Mouse (Mus musculus) heart, embryonic 14.5 days (tissue): ENCODE measurements at regions not wholly inside any gene's neighbourhood (a gene's known extent, or its start where the extent isn't known, plus 50 kb on each side); places are given as distances from the start of the nearest gene placed in this dataset.

ENCODE experiments used
- ATAC-seq: fragments of 200-750 bp; cut with Nextera tagmentation; 2 replicates; pipeline ENCODE4 v1.8.0; 2017; ENCODE audit warnings: low read depth, moderate TSS enrichment; ENCODE audit not compliant: insufficient number of reproducible peaks, insufficient read depth, low FRiP score
- H3K27ac ChIP-seq, 2 experiments: fragments of 200-500 bp in 1 of 2; fragments of 300-500 bp in 1 of 2; sonication (generic) in 1 of 2; replicated peaks in 1 of 2; 2 replicates each; pipeline ENCODE4 v1.5.1; 2012 to 2014; ENCODE audit warnings: low read depth in 2 of 2, low read length in 2 of 2, control low read depth in 1 of 2, mild to moderate bottlenecking in 1 of 2, mixed read lengths in 1 of 2; ENCODE audit not compliant: control insufficient read depth in 1 of 2, insufficient read depth in 1 of 2
- H3K27me3 ChIP-seq: fragments of 300-500 bp; sonication (generic); 2 replicates; pipeline ENCODE4 v1.6.1; 2014; ENCODE audit warnings: mild to moderate bottlenecking, low read length, control low read depth; ENCODE audit not compliant: control insufficient read depth, insufficient read depth
- H3K36me3 ChIP-seq: fragments of 300-500 bp; sonication (generic); 2 replicates; pipeline ENCODE4 v1.6.1; 2014; ENCODE audit warnings: mild to moderate bottlenecking, control low read depth, low read length, mixed read lengths; ENCODE audit not compliant: control insufficient read depth, insufficient read depth
- H3K4me1 ChIP-seq, 2 experiments: fragments of 200-500 bp in 1 of 2; fragments of 300-500 bp in 1 of 2; sonication (generic) in 1 of 2; 2 replicates each; pipeline ENCODE4 v1.6.1; 2012 to 2014; ENCODE audit warnings: low read length in 2 of 2, control low read depth in 1 of 2, mixed read lengths in 1 of 2; ENCODE audit not compliant: control insufficient read depth in 2 of 2, insufficient read depth in 2 of 2
- H3K4me2 ChIP-seq: fragments of 300-500 bp; sonication (generic); 2 replicates; pipeline ENCODE4 v1.6.1; 2014; ENCODE audit warnings: mild to moderate bottlenecking, low read length
- H3K4me3 ChIP-seq, 2 experiments: fragments of 200-500 bp in 1 of 2; fragments of 300-500 bp in 1 of 2; sonication (generic) in 1 of 2; 2 replicates each; pipeline ENCODE4 v1.5.1; 2012 to 2014; ENCODE audit warnings: low read length in 2 of 2, mild to moderate bottlenecking in 2 of 2, control low read depth in 1 of 2, low read depth in 1 of 2, moderate library complexity in 1 of 2; ENCODE audit not compliant: control insufficient read depth in 1 of 2, insufficient read depth in 1 of 2
- H3K9ac ChIP-seq: fragments of 300-500 bp; sonication (generic); 2 replicates; pipeline ENCODE4 v1.6.1; 2014; ENCODE audit warnings: mild to moderate bottlenecking, low read length
- H3K9me3 ChIP-seq: fragments of 300-500 bp; sonication (generic); 2 replicates; pipeline ENCODE4 v1.6.1; 2016; ENCODE audit warnings: low read length, control low read depth; ENCODE audit not compliant: control insufficient read depth
- WGBS: fragments of 180-500 bp; shearing (Covaris S2); extraction: QIAGEN DNeasy Blood & Tissue Kit; methylation state at CpG from one replicate; pipeline ENCODE4 v1.1.7; 2014; 5-methylcytosine and 5-hydroxymethylcytosine counted together

DNA sequence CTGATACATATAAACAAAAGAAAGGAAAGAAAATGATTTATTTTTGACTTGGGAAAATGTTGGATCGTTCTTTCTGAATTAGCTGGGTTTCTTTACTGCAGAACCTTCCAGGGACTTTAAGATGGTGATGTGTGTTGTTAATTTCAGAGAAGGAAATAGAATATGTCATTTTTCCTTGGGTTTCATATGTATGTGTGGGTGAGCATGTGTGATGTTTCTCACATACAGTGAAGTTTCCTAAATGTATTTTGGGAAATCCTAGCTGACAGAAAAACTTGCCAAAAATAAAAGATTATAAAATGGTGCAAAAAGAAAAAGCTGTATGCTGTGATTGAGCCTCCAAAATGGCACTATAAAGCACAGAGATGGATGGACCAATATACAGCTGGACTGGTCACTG, 319.2 kb downstream of the Lmx1a start:
- H3K4me3 ChIP-seq: no peak overlapping the region
- H3K4me1 ChIP-seq: no peaks in the 10 kb centered on the region
- WGBS: 82% methylated on average over 1 of the region's 1 CpGs
- no peak overlapping the region for H3K9ac ChIP-seq
- H3K9me3 ChIP-seq: no peaks in the 10 kb centered on the region
- no peak for ATAC-seq
- no peaks in the 10 kb centered on the region for H3K36me3 ChIP-seq
- H3K4me2 ChIP-seq: no peak overlapping the region
- H3K27ac ChIP-seq: no peak overlapping the region
- H3K27me3 ChIP-seq: no peaks in the 10 kb centered on the region

DNA sequence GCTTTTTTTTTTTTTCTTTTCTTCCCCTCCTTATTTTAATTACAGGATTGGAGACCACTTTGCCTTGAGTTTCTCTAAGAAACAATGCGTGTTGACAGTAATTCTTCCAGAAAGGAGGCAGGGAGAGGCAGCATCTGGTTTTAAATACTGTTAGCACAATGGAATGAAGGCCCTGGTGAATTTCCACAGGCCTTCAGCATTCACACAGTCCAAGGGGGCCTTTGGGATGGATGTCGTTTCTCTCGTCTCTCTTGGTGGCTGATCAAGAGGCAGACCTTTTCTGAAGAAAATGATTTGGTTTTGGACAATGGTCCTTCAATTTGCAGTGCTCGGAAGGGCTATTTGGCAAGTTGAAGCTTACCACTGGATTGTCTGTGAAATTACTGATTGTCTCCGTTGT, 321.4 kb downstream of the Lmx1a start:
- Histone ChIP-seq H3K4me3 (no peak overlapping the region), H3K9me3 (no peaks in the 10 kb centered on the region), H3K27me3 (no peaks in the 10 kb centered on the region), H3K9ac (no peak overlapping the region), H3K36me3 (no peaks in the 10 kb centered on the region), H3K27ac (no peak overlapping the region), H3K4me1 (no peaks in the 10 kb centered on the region), H3K4me2 (no peak overlapping the region)
- 84% methylated on average over 5 of the region's 5 CpGs for WGBS
- no peak for ATAC-seq

DNA sequence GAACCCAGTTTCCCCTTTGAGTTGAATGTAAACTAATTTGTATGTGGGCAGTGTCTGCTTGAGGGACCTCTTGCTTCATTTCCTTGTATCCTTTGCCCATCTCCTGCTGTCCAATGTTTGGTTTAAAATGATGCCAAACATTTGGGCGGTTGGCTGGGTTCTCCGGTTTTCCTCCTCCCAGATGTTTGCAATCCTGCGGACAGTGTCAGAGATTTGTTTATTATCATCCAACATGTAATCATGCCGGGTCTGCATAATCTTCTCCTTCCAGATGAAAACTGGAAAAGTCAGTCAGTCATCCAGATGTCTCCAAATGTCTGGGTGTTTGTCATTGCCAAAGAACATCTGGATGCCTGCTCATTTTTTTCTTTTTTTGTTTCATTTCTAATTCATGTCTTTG, 323.0 kb downstream of the Lmx1a start:
- H3K4me3 ChIP-seq: no peak overlapping the region
- ATAC-seq: no peak
- no peak overlapping the region for H3K9ac ChIP-seq
- H3K27ac ChIP-seq: no peak overlapping the region
- no peaks in the 10 kb centered on the region for H3K9me3 ChIP-seq
- 82% methylated on average over 4 of the region's 4 CpGs for WGBS
- no peaks in the 10 kb centered on the region for H3K36me3 ChIP-seq
- no peaks in the 10 kb centered on the region for H3K27me3 ChIP-seq
- no peaks in the 10 kb centered on the region for H3K4me1 ChIP-seq
- H3K4me2 ChIP-seq: no peak overlapping the region

DNA sequence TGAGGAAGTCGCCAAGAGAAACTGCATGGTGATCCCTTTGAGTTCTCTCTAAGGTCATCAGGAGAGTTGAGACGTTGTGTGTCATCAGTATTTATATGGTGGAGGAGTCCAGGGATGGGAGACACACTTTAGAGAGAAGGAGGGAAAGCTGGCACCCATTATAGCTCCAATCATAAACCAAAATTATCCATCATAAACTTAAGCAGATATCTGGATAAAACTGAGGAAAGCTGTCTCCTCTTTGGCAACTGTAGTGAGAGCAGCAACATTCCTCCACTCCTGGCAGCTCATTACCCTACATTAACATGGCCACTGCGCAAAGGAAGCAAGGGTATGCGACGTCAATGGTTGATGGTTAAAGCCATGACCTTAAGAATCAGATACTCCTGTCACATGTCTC, 323.6 kb downstream of the Lmx1a start:
- H3K4me3 ChIP-seq: no peak overlapping the region
- no peaks in the 10 kb centered on the region for H3K4me1 ChIP-seq
- H3K27ac ChIP-seq: no peak overlapping the region
- H3K27me3 ChIP-seq: no peaks in the 10 kb centered on the region
- no peak for ATAC-seq
- no peak overlapping the region for H3K9ac ChIP-seq
- no peaks in the 10 kb centered on the region for H3K36me3 ChIP-seq
- no peak overlapping the region for H3K4me2 ChIP-seq
- no peaks in the 10 kb centered on the region for H3K9me3 ChIP-seq
- WGBS: 72% methylated on average over 5 of the region's 5 CpGs

DNA sequence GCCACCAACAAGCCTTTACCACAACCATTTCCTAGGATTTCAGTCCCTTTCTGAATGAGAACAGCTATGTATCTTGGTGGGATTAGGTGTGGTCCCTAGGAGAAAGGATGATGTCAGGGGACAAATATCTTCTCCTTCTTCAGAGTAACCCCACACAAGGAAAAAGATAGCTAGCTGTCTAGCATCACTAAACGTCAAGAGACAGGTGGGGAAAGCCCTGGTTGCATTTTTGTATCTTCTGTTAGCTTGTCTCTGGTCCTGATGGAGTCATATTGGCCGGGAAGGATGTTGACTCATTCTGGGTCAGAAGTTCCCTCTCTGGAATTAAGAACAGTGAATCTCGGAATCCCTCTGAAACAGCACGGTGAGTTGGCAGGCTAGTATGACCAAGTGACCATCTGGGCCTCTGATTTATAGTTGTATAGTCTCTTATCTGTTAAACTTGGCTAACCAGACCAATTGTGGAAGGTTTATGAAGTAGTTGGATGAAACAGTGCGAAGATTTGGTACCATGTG, 327.4 kb downstream of the Lmx1a start:
- WGBS: 77% methylated on average over 5 of the region's 5 CpGs
- no peak overlapping the region for H3K27ac ChIP-seq
- H3K9me3 ChIP-seq: no peaks in the 10 kb centered on the region
- no peaks in the 10 kb centered on the region for H3K36me3 ChIP-seq
- H3K9ac ChIP-seq: no peak overlapping the region
- no peaks in the 10 kb centered on the region for H3K27me3 ChIP-seq
- no peaks in the 10 kb centered on the region for H3K4me1 ChIP-seq
- no peak overlapping the region for H3K4me2 ChIP-seq
- no peak overlapping the region for H3K4me3 ChIP-seq
- no peak for ATAC-seq

DNA sequence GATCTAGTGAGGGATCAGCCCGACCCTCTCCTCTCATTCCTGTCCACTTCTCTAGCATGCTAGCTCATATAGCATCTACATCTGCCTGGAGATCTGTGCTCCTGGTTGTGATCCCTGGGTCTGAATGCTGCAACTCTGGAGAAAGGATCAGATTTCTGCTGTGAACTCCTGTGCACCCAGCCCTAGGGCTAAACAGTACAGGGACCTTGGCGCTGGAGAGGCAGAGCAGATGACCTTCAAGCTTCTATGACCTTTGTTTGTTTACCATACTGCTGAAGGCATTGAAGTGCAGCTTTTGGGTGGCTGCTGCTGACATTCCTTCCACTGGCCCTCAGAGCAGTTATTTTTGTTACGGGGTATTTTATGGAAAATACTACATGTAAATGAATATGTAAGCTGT, 337.4 kb downstream of the Lmx1a start:
- Histone ChIP-seq H3K9ac (no peak overlapping the region), H3K27ac (no peak overlapping the region), H3K36me3 (no peaks in the 10 kb centered on the region), H3K4me1 (no peaks in the 10 kb centered on the region), H3K27me3 (no peaks in the 10 kb centered on the region), H3K9me3 (no peaks in the 10 kb centered on the region), H3K4me2 (no peak overlapping the region), H3K4me3 (no peak overlapping the region)
- ATAC-seq: no peak
- 42% methylated on average over 3 of the region's 3 CpGs for WGBS

DNA sequence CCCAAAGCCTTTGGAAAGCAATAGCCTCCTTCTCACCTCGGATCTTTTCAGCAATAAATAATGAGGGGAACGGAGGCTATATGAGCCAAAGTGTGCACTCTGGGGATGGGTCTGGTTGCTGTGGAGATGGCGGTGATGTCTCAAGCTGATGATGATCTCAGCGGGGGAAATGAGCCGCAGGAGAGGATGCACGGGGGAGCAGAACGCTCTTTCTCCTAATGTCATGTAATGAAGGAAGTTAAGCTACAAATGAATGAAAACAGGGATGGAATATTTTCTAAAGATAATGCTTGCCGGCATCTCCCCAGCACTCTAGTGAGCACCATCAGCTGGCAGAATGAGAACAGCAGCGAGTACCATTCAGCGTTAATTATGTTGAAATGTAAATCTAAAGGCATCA, 355.7 kb downstream of the Lmx1a start:
- no peaks in the 10 kb centered on the region for H3K27me3 ChIP-seq
- no peak overlapping the region for H3K4me2 ChIP-seq
- no peak for ATAC-seq
- H3K4me3 ChIP-seq: no peak overlapping the region
- no peaks in the 10 kb centered on the region for H3K9me3 ChIP-seq
- no peak overlapping the region for H3K27ac ChIP-seq
- 70% methylated on average over 10 of the region's 10 CpGs for WGBS
- no peaks in the 10 kb centered on the region; a peak in 1 of 4 replicates for H3K4me1 ChIP-seq
- H3K36me3 ChIP-seq: no peaks in the 10 kb centered on the region
- no peak overlapping the region for H3K9ac ChIP-seq

DNA sequence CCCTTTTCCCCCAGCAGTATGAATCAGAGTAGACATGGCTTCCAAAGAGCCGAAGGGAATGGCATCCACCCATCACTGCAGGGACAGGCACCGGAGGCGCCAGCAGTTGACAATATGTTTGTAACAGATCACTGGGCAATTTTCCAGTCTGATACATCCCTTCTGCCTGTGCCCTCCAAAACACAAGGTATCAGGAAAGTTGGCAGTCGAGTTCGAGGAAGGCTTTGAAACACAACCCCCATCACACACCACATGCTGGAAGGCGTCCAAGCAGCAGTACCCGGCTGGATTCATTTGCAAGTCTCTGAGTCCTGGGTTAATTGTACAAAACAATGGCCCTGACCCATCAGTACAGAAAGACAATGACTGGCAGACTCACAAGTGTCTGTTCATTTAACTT, 357.3 kb downstream of the Lmx1a start:
- no peaks in the 10 kb centered on the region for H3K36me3 ChIP-seq
- no peak for ATAC-seq
- no peak overlapping the region for H3K4me2 ChIP-seq
- H3K27me3 ChIP-seq: no peaks in the 10 kb centered on the region
- no peak overlapping the region for H3K9ac ChIP-seq
- H3K9me3 ChIP-seq: no peaks in the 10 kb centered on the region
- no peak overlapping the region for H3K4me3 ChIP-seq
- no peak overlapping the region for H3K27ac ChIP-seq
- WGBS: 63% methylated on average over 7 of the region's 7 CpGs
- H3K4me1 ChIP-seq: no peaks in the 10 kb centered on the region; a peak in 1 of 4 replicates
